Mouse (Mus musculus) midbrain, embryonic 14.5 days (tissue): Measurements from ENCODE around the gene Rnf208. TPM values are rescaled to one million over a fixed set of nuclear protein-coding genes. Genes with fewer than 3 reads are reported as not detected.

ENCODE experiments used
- ATAC-seq: fragments of 200-750 bp; cut with Nextera tagmentation; 2 replicates; pipeline ENCODE4 v1.8.0; 2017; ENCODE audit warnings: moderate number of reproducible peaks, moderate library complexity; ENCODE audit not compliant: low FRiP score, low TSS enrichment
- DNase-seq: peaks from one replicate; pipeline ENCODE4 v3.0.0-alpha.2; 2015
- H3K27ac ChIP-seq: fragments of 300-500 bp; sonication (generic); replicated peaks from 2 replicates; pipeline ENCODE4 v1.5.1; 2014; ENCODE audit warnings: mild to moderate bottlenecking, low read depth, low read length, moderate library complexity
- H3K27me3 ChIP-seq: fragments of 300-500 bp; sonication (generic); 2 replicates; pipeline ENCODE4 v1.6.1; 2014; ENCODE audit warnings: low read length, control low read depth, mixed read lengths; ENCODE audit not compliant: control insufficient read depth, insufficient read depth
- H3K36me3 ChIP-seq: fragments of 300-500 bp; sonication (generic); 2 replicates; pipeline ENCODE4 v1.6.1; 2014; ENCODE audit warnings: low read length, control low read depth; ENCODE audit not compliant: control insufficient read depth, insufficient read depth
- H3K4me1 ChIP-seq: fragments of 300-500 bp; sonication (generic); 2 replicates; pipeline ENCODE4 v1.6.1; 2014; ENCODE audit warnings: mild to moderate bottlenecking, antibody characterized with exemption, low read length, control low read depth; ENCODE audit not compliant: control insufficient read depth, insufficient read depth
- H3K4me2 ChIP-seq: fragments of 300-500 bp; sonication (generic); 2 replicates; pipeline ENCODE4 v1.6.1; 2014; ENCODE audit warnings: mild to moderate bottlenecking, low read length, moderate library complexity
- H3K4me3 ChIP-seq: fragments of 300-500 bp; sonication (generic); replicated peaks from 2 replicates; pipeline ENCODE4 v1.5.1; 2014; ENCODE audit warnings: low read depth, low read length
- H3K9ac ChIP-seq: fragments of 300-500 bp; sonication (generic); replicated peaks from 2 replicates; pipeline ENCODE4 v1.6.1; 2014; ENCODE audit warnings: mild to moderate bottlenecking, low read length, moderate library complexity
- H3K9me3 ChIP-seq: fragments of 300-500 bp; sonication (generic); 2 replicates; pipeline ENCODE4 v1.6.1; 2016; ENCODE audit warnings: low read length, control low read depth, mixed read lengths; ENCODE audit not compliant: control insufficient read depth
- WGBS: fragments of 180-500 bp; shearing (Covaris S2); extraction: QIAGEN DNeasy Blood & Tissue Kit; methylation state at CpG from one replicate; pipeline ENCODE4 v1.1.7; 2014; 5-methylcytosine and 5-hydroxymethylcytosine counted together
- polyA plus RNA-seq: library from polyadenylated mRNA; unstranded; fragments of >200 nt; fragmentation: Nextera tagmentation; extraction: Ambion mirVana; gene quantifications from 2 replicates; pipeline ENCODE4 v1.2.1, GENCODE M21; 2014

Rnf208 gene
- polyA plus RNA-seq, 1 experiment from 2014 or later: 138 TPM

GRCm38 (mm10) chr2:25228431-25228889 lies 13.6 kb upstream of the Rnf208 start:
- no peak overlapping the region for H3K4me3 ChIP-seq

GRCm38 (mm10) chr2:25228995-25229530 lies 13.0 kb upstream of the Rnf208 start:
- 69% methylated on average over 6 of the region's 6 CpGs for WGBS
- Histone ChIP-seq H3K4me1 (peaks cover 6% of the 10 kb centered on the region), H3K36me3 (no peaks in the 10 kb centered on the region), H3K9ac (no peak overlapping the region), H3K9me3 (no peaks in the 10 kb centered on the region), H3K27ac (0 out of 2 replicates have a peak overlapping the region, but pooled peaks have one; percentile 27), H3K4me2 (peak overlapping the region; percentile 37), H3K4me3 (no peak overlapping the region), H3K27me3 (no peaks in the 10 kb centered on the region)
- no peak for ATAC-seq
- no peak for DNase-seq

More at GRCm38 (mm10) chr2:25228431-25228889, 13.6 kb upstream of the Rnf208 start:
- Histone ChIP-seq H3K4me2 (peak overlapping the region; percentile 37), H3K27me3 (no peaks in the 10 kb centered on the region), H3K36me3 (no peaks in the 10 kb centered on the region), H3K9ac (no peak overlapping the region), H3K27ac (peak overlapping the region; percentile 27), H3K9me3 (no peaks in the 10 kb centered on the region), H3K4me1 (peaks cover 12% of the 10 kb centered on the region)
- 3% methylated on average over 7 of the region's 7 CpGs for WGBS
- DNase-seq (peak; percentile 87), ATAC-seq (no peak)

- Histone ChIP-seq H3K4me3 (no peak overlapping the region), H3K27me3 (no peaks in the 10 kb centered on the region), H3K4me2 (no peak overlapping the region), H3K9me3 (no peaks in the 10 kb centered on the region), H3K36me3 (no peaks in the 10 kb centered on the region), H3K9ac (no peak overlapping the region), H3K4me1 (peaks cover 6% of the 10 kb centered on the region), H3K27ac (no peak overlapping the region)
- no peak for ATAC-seq
- 83% methylated on average over 5 of the region's 5 CpGs for WGBS
- DNase-seq: no peak
Observed at GRCm38 (mm10) chr2:25229582-25229981, 12.5 kb upstream of the Rnf208 start.

GRCm38 (mm10) chr2:25230581-25230980 lies 11.5 kb upstream of the Rnf208 start:
- H3K4me3 ChIP-seq: no peak overlapping the region
- DNase-seq: no peak
- 89% methylated on average over 7 of the region's 7 CpGs for WGBS
- H3K9me3 ChIP-seq: no peaks in the 10 kb centered on the region
- H3K4me2 ChIP-seq: no peak overlapping the region
- no peak overlapping the region for H3K9ac ChIP-seq
- ATAC-seq: no peak
- peaks cover 2% of the 10 kb centered on the region for H3K4me1 ChIP-seq
- no peak overlapping the region for H3K27ac ChIP-seq
- H3K27me3 ChIP-seq: no peaks in the 10 kb centered on the region
- H3K36me3 ChIP-seq: no peaks in the 10 kb centered on the region

- no peak for ATAC-seq
- 54% methylated on average over 12 of the region's 12 CpGs for WGBS
- Histone ChIP-seq H3K4me3 (no peak overlapping the region), H3K27ac (no peak overlapping the region), H3K9me3 (no peaks in the 10 kb centered on the region), H3K4me1 (no peaks in the 10 kb centered on the region), H3K27me3 (no peaks in the 10 kb centered on the region), H3K9ac (no peak overlapping the region), H3K4me2 (no peak overlapping the region), H3K36me3 (no peaks in the 10 kb centered on the region)
- no peak for DNase-seq
Observed at GRCm38 (mm10) chr2:25231038-25231437, 11.0 kb upstream of the Rnf208 start.

GRCm38 (mm10) chr2:25233421-25233820 lies 8.6 kb upstream of the Rnf208 start:
- ATAC-seq (no peak), DNase-seq (no peak)

GRCm38 (mm10) chr2:25234050-25234449 lies 8.0 kb upstream of the Rnf208 start, which contains the start of gene Slc34a3:
Gene Slc34a3, minus strand, starts transcription at chr2:25234364.
- 89% methylated on average over 3 of the region's 3 CpGs for WGBS
- H3K36me3 ChIP-seq: no peaks in the 10 kb centered on the region
- ATAC-seq (no peak), DNase-seq (no peak)
- H3K9ac ChIP-seq: no peak within 1 kb of the TSS
- H3K4me3 ChIP-seq: no peak within 1 kb of the TSS
- no peaks in the 10 kb centered on the region for H3K4me1 ChIP-seq
- no peak within 1 kb of the TSS for H3K4me2 ChIP-seq
- no peaks in the 10 kb centered on the region for H3K9me3 ChIP-seq
- H3K27ac ChIP-seq: no peak within 1 kb of the TSS
- H3K27me3 ChIP-seq: no peaks in the 10 kb centered on the region

More at GRCm38 (mm10) chr2:25233421-25233820, 8.6 kb upstream of the Rnf208 start:
- no peak overlapping the region for H3K4me3 ChIP-seq
- H3K9me3 ChIP-seq: no peaks in the 10 kb centered on the region
- no peak overlapping the region for H3K9ac ChIP-seq
- no peak overlapping the region for H3K27ac ChIP-seq
- WGBS: 86% methylated on average over 4 of the region's 4 CpGs
- H3K36me3 ChIP-seq: no peaks in the 10 kb centered on the region
- H3K27me3 ChIP-seq: no peaks in the 10 kb centered on the region
- H3K4me1 ChIP-seq: no peaks in the 10 kb centered on the region
- H3K4me2 ChIP-seq: no peak overlapping the region

GRCm38 (mm10) chr2:25234551-25235220 lies 7.4 kb upstream of the Rnf208 start:
- ATAC-seq: no peak
- Histone ChIP-seq H3K27ac (no peak overlapping the region), H3K9ac (no peak overlapping the region), H3K4me3 (no peak overlapping the region), H3K36me3 (no peaks in the 10 kb centered on the region), H3K4me2 (no peak overlapping the region), H3K27me3 (no peaks in the 10 kb centered on the region), H3K9me3 (no peaks in the 10 kb centered on the region), H3K4me1 (no peaks in the 10 kb centered on the region)
- 77% methylated on average over 5 of the region's 5 CpGs for WGBS
- DNase-seq: no peak

GRCm38 (mm10) chr2:25236614-25237013 lies 5.4 kb upstream of the Rnf208 start, which contains the start of gene Rnf224:
Gene Rnf224, minus strand, starts transcription at chr2:25236787.
- Histone ChIP-seq H3K4me2 (no peak within 1 kb of the TSS), H3K4me3 (no peak within 1 kb of the TSS), H3K36me3 (no peaks in the 10 kb centered on the region), H3K27ac (no peak within 1 kb of the TSS), H3K4me1 (peaks cover 7% of the 10 kb centered on the region), H3K9ac (no peak within 1 kb of the TSS), H3K27me3 (no peaks in the 10 kb centered on the region), H3K9me3 (no peaks in the 10 kb centered on the region)
- no peak for DNase-seq
- 38% methylated on average over 8 of the region's 8 CpGs for WGBS
- ATAC-seq: no peak
